In the genomic region with DNA sequence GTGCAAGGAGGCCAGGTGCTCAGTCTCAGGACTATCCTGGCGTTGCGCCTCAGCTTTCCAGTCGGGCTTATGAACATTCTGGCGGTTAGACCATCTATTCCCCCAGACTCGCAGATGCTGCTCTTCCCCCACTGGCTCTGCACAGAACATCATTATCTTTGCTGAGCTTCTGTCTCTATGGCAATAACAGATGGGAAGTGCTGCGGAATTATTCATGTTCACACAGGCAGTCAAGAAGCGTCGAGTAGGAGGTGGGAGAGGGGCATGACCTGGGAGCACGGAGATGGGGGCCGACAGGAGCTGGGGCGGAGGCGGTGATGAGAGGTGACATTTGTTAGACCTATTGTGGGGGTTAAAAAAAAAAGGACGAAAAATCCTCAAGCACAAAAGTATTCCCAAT, we compare ENCODE assay signal across 1 mouse cellular context.
TF ChIP-seq lines count a peak whose summit lies in the region.

No protein-coding gene starts in this region.

TF ChIP-seq in CH12.LX, 34 proteins besides CTCF, POLR2A, EP300 and RAD21 (continued from another document):
- peak; percentile 5; the same call in 1 of the 2 replicates for TF ChIP-seq SMC3 (IDR thresholded peaks at IDR 0.05; ENCODE audit: low read depth, low read length)
- TF ChIP-seq JUN (IDR thresholded peaks at IDR 0.05; ENCODE audit: insufficient read depth, low read depth, low read length): no peak
- TF ChIP-seq MAZ (IDR thresholded peaks at IDR 0.05; ENCODE audit: low read depth, low read length): no peak
- TF ChIP-seq POLR2AphosphoS2 (IDR thresholded peaks at IDR 0.05; ENCODE audit: low read depth, low read length): no peak
- peak; percentile 4; the same call in 1 of the 2 replicates for TF ChIP-seq MAX (IDR thresholded peaks at IDR 0.05; ENCODE audit: low read length)
- TF ChIP-seq ETS1 (conservative IDR thresholded peaks at IDR 0.05; ENCODE audit: low read depth, low read length): no peak
- TF ChIP-seq HCFC1 (IDR thresholded peaks at IDR 0.05; ENCODE audit: low read depth, low read length): no peak
- TF ChIP-seq CHD1 (IDR thresholded peaks at IDR 0.05; ENCODE audit: low read depth, low read length): no peak
- TF ChIP-seq E2F4 (IDR thresholded peaks at IDR 0.05; ENCODE audit: insufficient replicate concordance, low read depth, low read length): no peak
- no peak for TF ChIP-seq ELF1 (IDR thresholded peaks at IDR 0.05; ENCODE audit: low read depth, low read length)
- TF ChIP-seq BHLHE40 (IDR thresholded peaks at IDR 0.05; ENCODE audit: low read depth, low read length): no peak
- no peak for TF ChIP-seq KAT2A (IDR thresholded peaks at IDR 0.05; ENCODE audit: insufficient replicate concordance, low read length)
